Mouse (Mus musculus): Measurements from ENCODE around the gene Camkv.

- no peak for TF ChIP-seq CTCF (conservative IDR thresholded peaks at IDR 0.05 in 1 of 2, IDR thresholded peaks at IDR 0.05 in 1 of 2; ENCODE audit: low read depth in 2 of 2, low read length in 2 of 2)
- TF ChIP-seq MAX (IDR thresholded peaks at IDR 0.05; ENCODE audit: low read length): no peak
- TF ChIP-seq USF1 (IDR thresholded peaks at IDR 0.05; ENCODE audit: low read depth, low read length): no peak
- TF ChIP-seq POLR2A (IDR thresholded peaks at IDR 0.05; ENCODE audit: low read depth, low read length): no peak
- TF ChIP-seq SMC3 (IDR thresholded peaks at IDR 0.05; ENCODE audit: low read depth, low read length): no peak
- no peak for TF ChIP-seq GABPA (IDR thresholded peaks at IDR 0.05; ENCODE audit: insufficient replicate concordance, low read depth, low read length)
- no peak for TF ChIP-seq CHD2 (IDR thresholded peaks at IDR 0.05; ENCODE audit: low read length)
- no peak for TF ChIP-seq JUN (IDR thresholded peaks at IDR 0.05; ENCODE audit: insufficient read depth, low read depth, low read length)
- no peak for TF ChIP-seq CHD1 (IDR thresholded peaks at IDR 0.05; ENCODE audit: low read depth, low read length)
- no peak for TF ChIP-seq ZC3H11A (IDR thresholded peaks at IDR 0.05; ENCODE audit: low read depth, low read length)
These were observed 8.5 kb upstream of the Camkv start for GRCm38 (mm10) chr9:107926920-107927420.

Data from CH12.LX (cell line).